Mouse (Mus musculus) lung, postnatal 0 days (tissue): ENCODE results near the gene Dnali1.
A peak's percentile ranks its signal among the peaks of the same experiment; 100 is the strongest.

Source experiments
- CTCF ChIP-seq: IDR thresholded peaks from 2 replicates; pipeline ENCODE4 v1.5.1; 2016; ENCODE audit warnings: antibody characterized with exemption, mild to moderate bottlenecking
- EP300 ChIP-seq: IDR thresholded peaks from 2 replicates; pipeline ENCODE4 v1.6.1; 2016; ENCODE audit warnings: antibody characterized with exemption, mild to moderate bottlenecking, control low read depth

DNA sequence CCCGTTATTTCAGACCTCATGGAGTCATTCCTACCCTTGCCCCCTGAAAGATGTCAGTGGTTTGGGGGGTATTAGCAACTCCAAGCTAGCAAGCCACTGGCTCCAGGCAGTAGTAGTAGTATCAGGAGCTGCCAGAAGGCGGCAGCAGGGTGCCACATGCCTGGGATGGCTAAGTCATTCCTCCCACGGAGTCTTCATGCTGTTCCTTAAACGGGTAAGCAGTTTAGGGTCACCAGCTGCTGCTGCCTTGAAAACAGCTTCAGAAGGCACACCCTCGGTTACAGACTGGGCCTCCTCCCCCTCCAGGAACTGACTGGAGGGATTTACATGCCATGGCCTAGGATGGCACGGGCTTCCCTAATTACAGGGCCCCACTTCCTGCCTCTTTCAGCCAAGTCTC, 49.1 kb upstream of the Dnali1 start:
- TF ChIP-seq CTCF (peak; percentile 92), EP300 (no peak; the same call in 1 of the 2 replicates)
